Comparison of ENCODE assay signal across 8 mouse cellular contexts in the genomic region with DNA sequence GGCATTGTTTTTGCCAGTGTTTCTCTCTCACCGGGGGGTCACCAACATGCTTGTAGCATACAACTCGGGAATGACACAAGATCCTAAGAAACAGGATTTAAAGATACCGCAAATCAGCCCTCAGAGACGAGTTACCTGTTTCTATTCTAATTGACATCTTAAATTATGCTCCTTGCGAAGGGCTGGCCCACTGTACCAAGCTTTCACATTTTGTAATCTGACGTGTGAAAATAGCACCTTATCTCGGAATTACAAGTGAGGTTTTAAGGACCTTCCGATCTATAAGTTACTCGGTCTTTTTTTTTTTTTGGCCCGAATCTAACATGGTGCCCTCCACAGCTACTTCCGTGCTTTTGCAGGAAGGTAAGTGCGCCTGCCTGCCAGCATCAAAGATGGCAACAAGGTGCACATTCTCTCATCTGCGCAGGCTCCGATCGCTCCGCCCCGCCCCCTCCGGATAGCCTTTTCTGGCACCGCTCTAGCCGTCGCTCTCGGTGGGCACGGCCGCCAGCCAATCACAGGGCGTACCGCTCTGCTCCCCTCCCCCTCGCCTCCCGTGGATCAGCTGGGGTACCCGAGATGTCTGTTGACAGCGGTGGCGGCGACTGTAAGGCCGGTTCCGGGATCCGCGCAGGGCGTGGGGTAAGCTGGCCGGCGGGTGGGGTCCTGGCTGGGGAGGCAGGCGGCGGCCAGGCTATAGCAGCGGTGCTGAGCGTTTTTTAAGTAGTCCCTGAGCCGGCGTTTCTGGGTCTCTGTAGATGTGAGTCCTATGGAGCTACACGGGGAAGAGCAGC. TPM values are rescaled to one million over a fixed set of nuclear protein-coding genes. Genes with fewer than 3 reads are reported as not detected.
DNase-seq lines count a peak whose midpoint lies in the region; ATAC-seq lines count a peak whose summit lies in the region.

Chfr (plus strand) TSS at position 550 of the 794 bp plus-strand sequence.

- 4% methylated on average over 45 of the region's 46 CpGs for WGBS in hindbrain, embryonic 13.5 days

- H3K27ac ChIP-seq in hindbrain, embryonic 13.5 days: peak within 1 kb of the TSS; percentile 87

- H3K9me3 ChIP-seq in hindbrain, embryonic 13.5 days: peaks cover under 1% of the 10 kb centered on the region; the same call in 1 of the 2 replicates

- peak within 1 kb of the TSS; percentile 86 for H3K9ac ChIP-seq in hindbrain, embryonic 13.5 days

- H3K27me3 ChIP-seq in hindbrain, embryonic 13.5 days: no peaks in the 10 kb centered on the region

- peaks cover 13% of the 10 kb centered on the region; the same call in 1 of the 2 replicates for H3K4me1 ChIP-seq in hindbrain, embryonic 13.5 days (replicated peaks)

- DNase-seq in NIH3T3 (ENCODE audit: low read depth): peak; percentile 98
- peak; percentile 100 for DNase-seq in cerebellum, postnatal 10 days
- DNase-seq in frontal cortex, postnatal 14 days (ENCODE audit: low spot score in 2 of 2): peak; percentile 98 to 100
- peak; percentile 97 to 99 for DNase-seq in layer of hippocampus, postnatal 25 days (ENCODE audit: extremely low spot score in 1 of 2, low spot score in 1 of 2)
- peak; percentile 99 for DNase-seq in lung, postnatal 25 days (ENCODE audit: low spot score)
- peak; percentile 99 for DNase-seq in retina, embryonic 14.5 days (ENCODE audit: low spot score)
- peak; percentile 99 for DNase-seq in thymus, postnatal 4 days

- H3K36me3 ChIP-seq in hindbrain, embryonic 13.5 days: peaks cover 26% of the 10 kb centered on the region

- H3K4me3 ChIP-seq in hindbrain, embryonic 13.5 days: peak within 1 kb of the TSS; percentile 88

- peak; percentile 100 for ATAC-seq in hindbrain, embryonic 13.5 days (ENCODE audit: low FRiP score)

- peak within 1 kb of the TSS; percentile 70 for H3K4me2 ChIP-seq in hindbrain, embryonic 13.5 days

RNA-seq across cellular contexts. Expression of gene Chfr, which starts in this region (rescaled TPM):
- polyA plus RNA-seq in hindbrain, embryonic 13.5 days (2015; fragmentation: Nextera tagmentation; extraction: Ambion mirVana): 102 TPM in 2 replicates
- total RNA-seq in layer of hippocampus, postnatal 25 days (2021): 10 to 100 TPM; 46.5 to 61.0 TPM

Comparison
In these comparisons a context has a peak if more than half of its experiments do, and no peak if none do; other contexts are left out.
1. Peak in every context shown above with its lines: DNase-seq, ATAC-seq, H3K4me3 ChIP-seq and H3K27ac ChIP-seq.